Mouse (Mus musculus): ENCODE results near the gene Btbd6. TPM values are rescaled to one million over a fixed set of nuclear protein-coding genes. Genes with fewer than 3 reads are reported as not detected.

Gene Btbd6
- total RNA-seq (2021) = 10 to 100 TPM; 16.8 TPM
- long read RNA-seq, experiment 1, transcript Btbd6-202 (5 exons, 1,975 nt) = minor isoform, 5 of 25 reads
- long read RNA-seq, experiment 1, transcript Btbd6-204 (4 exons, 2,085 nt) = major isoform, 6 of 25 reads
- long read RNA-seq, experiment 1, partial matches to known transcripts = 0 of 25 reads
- long read RNA-seq, experiment 1, other reads (novel, unspliced or antisense) = 7 of 25 reads
- long read RNA-seq, experiment 2, transcript Btbd6-204 (4 exons, 2,085 nt) = major isoform, 9 of 20 reads
- long read RNA-seq, experiment 2, partial matches to known transcripts = 1 of 20 reads
- long read RNA-seq, experiment 2, other reads (novel, unspliced or antisense) = 1 of 20 reads

DNA sequence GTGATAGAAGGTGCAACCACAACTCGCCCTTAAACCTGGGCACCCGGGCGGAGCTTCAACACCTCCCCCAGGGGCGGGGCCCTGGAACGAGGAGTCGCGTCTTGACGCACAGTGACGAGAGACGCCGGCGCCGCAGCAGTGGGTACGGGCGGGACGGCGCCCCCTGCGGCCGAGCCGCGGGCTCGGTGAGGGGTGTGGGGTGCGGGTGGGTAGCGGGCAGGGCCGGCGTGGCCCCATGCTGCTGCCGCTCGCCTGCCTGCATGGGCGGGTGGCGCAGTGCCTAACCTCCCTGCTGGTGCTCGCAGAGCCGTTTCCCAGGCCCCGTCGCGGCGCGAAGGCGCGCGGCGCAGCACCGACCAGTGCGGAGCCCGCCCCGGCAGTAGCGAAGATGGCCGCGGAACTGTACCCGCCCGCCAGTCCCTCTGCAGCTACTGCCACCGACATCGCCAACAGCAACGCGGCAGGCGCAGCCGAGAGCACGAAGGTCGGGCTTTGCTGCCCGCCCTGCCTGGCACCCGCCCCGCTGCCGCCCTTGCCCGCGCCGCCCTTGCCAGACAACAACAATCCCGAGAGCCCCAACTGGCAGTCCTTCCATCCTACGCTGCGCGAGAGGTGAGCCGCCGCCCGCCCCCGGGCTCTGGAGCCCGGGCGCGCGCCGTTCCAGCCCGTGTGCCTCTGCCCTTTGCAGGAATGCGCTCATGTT lies at the start of gene Btbd6:
Gene Btbd6 (plus strand): TSS at position 112 of the 703 bp plus-strand sequence.
- peak; percentile 90 to 92 for DNase-seq
- intact Hi-C loops (cut with DNase I) = no loop called here

DNA sequence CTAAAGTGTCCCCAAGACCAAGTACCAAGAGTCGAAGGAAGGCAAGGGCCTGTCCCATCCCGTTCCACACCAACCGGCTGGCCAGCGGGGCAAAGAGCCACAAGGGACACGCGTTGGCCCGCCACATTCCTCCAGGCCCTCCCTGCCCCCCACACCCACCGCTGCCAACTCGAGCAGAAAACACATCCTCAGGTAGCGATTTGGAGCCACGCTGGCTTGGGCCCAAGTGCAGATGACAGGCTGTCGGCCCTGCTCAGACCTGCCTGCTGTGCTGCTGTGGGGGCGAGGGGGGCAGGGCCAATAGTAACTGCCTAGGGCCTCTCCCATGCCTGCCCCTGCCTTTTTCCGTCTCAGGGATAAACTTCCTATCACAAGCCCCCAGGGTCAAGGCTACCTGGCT lies 49.0 kb upstream of the Btbd6 start:
- intact Hi-C loops (cut with DNase I) = no loop called here
- DNase-seq = no peak

DNA sequence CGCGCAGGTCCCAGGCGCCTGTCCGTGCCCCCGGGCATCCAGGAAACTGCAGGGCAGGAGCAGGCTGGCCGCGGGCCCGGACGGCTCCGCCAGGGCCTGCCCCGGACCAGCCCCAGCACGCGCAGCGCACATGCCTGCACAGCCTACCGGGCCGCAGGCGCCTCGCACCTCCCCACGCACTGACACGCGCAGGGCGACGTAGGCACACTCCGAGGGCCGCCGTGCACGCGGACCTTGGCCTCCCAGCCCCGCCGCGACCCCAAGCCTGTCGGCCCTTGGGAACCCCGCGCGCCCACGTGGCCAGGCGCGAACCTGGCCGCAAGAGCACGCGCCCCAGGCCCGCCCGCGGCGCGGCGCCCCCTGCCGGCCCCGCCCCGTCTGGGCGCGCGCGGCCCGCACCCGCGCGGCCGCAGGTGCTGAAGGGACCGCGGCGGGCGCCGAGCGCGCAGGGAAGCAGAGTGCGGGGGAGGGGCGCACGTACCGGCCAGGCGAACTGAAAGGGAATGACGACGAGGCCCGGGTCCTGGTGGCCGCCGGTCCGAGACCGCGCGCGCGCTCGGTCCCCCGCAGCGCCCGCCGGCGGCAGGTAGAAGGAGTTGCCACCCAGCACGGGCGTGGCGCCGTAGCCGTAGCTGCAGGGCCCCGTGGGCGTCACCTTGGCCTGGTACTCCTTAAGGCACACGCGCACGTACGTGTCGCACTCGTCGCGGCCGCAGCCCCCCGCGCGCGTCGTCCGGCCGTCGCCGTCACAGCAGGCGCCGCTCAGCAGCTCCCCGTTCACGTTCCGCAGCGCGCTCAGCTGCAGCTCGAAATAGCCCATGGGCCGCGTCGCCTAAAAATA lies 47.7 kb upstream of the Btbd6 start:
- intact Hi-C loops (cut with DNase I) = no loop called here
- DNase-seq = peak; percentile 38 to 46

DNA sequence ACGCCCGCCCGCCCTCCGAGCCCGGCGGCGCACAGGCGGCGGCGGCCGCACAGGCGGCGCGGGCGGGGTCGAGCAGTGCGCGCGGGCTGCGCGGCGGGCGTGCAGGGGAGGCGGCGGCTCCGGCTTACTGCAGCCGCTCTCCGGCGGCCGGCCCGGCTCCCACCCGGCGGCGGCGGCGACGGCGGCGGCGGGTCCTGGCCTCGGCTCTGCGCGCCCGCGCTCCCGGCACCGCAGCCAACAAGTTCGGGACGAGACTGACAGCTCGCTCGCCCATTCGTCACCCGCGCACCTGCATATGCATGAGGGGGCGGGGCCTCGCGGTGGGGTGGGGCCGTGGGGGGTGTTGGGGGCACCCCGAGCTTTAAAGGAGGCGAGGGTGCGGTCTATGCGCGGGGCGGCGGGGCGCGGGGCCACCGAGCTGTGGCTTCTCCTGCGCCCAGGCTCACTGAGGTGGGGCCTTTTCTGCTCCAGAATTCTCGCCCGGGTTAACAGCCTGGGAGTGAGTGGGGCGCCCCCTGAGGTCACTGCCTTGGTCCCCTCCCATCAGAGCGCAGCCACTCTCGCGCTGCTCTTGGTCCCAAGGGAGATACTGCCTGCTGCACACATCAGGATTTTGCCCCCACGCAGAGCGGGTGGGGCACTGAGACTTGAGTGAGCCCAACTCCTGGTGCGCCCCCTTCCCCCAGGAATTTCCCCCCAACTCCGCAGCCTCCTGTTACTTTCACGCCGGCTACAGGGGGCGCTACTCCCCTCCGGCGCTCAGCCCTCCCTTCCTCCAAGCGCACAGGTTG lies 46.5 kb upstream of the Btbd6 start, which contains the start of gene Jag2:
Gene Jag2 (minus strand): TSS at position 215 of the 791 bp plus-strand sequence.
- intact Hi-C loops (cut with DNase I) = loop anchor here (2.0 kb wide), 1 partner anchor 53 kb away; no protein-coding TSS in a partner anchor
- DNase-seq = peak; percentile 72 to 77

DNA sequence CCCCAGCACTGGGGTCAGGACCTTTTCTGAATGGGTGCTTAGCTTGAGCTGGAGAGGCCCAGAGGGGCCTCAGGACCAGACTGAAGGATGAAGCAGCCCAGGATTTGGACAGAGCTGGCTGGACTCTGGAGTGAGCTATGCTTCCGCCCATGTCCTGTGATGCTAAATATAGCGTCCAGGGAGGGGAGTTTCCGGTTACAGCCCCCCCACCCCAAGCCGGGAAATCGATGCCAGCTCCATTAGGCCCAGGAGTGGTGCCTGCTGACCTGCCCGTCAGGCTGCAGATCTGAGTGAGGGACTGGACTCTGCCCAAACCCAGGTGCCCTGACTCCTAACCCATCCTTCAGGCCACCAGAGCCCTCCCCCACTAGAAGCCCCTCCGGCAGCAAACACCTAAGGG lies 43.6 kb upstream of the Btbd6 start:
- intact Hi-C loops (cut with DNase I) = no loop called here
- DNase-seq = no peak

DNA sequence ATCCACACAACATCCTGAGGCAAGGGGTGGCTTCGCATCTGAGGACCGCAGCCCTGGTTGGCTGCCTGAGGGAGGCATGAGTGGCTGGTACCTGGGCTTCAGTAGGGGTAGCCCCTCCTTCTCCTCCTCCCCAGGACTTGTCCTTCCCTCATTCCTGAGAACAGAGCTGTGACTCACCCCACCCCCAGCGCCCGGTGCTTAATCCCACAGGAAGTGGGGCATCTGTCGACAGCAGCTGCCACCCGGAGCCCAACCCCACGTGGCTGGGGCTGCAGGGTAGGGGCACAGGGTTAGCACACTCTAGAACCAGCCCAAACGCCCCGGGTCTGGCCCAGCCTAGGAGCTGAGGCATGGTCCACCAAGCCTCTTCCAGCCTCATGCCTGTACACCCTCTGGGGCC lies 38.4 kb upstream of the Btbd6 start:
- no peak for DNase-seq
- intact Hi-C loops (cut with DNase I) = no loop called here

DNA sequence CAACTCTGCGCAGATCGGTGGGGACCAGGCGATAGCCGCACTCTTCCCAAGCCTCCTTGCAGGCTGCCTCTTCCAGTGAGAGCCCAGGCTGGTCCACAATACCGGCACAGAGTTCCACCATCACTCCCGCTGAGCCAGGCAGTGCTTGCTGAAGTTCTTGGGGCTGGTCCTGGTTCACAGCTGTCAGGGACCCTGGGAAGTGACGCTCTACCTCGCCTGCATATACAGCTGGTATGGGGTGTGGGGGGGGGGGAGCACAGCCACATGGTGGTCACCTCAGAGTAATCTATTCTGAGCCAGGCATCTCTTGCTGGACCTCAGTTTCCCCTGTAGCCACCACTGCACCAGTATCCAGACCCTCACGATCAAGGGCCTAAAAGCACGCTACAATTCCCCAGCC lies 37.9 kb upstream of the Btbd6 start:
- intact Hi-C loops (cut with DNase I) = no loop called here
- DNase-seq = no peak

DNA sequence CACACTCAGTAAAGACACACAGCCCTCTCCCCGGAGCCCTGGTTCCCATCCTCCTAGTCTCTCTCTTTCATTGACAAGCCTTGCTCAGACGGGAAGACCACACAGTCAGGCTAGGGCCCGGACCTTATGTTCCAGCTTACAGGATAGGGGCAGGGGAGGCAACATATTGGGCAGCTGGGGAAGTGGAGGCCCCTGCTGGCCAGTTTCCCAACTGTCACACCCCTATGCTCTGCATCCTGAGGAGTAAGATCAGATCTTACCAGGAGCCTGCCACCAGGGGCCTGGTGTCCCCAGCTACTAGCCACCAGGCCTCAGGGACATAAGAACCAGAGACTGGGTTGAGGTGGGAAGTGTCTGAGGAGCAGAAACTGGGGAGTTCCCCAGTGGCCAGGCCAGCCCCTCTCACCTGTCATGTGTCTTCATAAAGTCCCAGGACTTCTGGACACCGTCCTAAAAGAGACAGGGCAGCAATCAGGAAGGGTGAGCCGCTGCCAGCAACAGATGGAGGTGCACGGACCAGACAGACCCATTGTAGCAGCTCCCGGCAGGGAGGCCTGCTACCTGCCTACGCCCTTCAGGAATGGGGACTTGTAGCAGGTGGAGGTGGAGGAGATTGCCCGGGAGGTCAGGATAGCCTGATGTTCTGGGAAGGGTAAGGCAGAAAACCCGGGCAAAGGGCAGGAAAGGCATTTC lies 37.3 kb upstream of the Btbd6 start:
- intact Hi-C loops (cut with DNase I) = no loop called here
- no peak for DNase-seq

DNA sequence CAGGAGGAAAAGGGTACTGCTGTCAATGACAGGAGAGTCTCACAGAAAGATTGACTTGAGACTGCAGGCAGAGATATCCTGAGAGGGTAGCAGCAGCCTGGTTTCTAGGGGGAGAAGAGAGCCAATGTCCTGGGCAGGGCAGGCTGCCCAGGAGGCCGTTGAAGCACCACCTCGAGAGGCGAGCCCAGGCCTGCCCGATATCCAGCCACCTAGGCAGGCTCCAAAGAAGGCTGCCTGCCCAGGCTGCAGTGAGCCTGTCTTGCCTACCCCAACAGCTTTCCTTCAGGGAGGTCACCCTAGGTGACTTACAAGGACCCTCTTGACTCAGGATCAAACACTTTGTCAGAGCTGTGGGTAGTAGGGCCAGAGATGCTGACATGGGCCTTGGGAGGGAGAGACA lies 36.0 kb upstream of the Btbd6 start:
- DNase-seq = no peak
- intact Hi-C loops (cut with DNase I) = no loop called here

DNA sequence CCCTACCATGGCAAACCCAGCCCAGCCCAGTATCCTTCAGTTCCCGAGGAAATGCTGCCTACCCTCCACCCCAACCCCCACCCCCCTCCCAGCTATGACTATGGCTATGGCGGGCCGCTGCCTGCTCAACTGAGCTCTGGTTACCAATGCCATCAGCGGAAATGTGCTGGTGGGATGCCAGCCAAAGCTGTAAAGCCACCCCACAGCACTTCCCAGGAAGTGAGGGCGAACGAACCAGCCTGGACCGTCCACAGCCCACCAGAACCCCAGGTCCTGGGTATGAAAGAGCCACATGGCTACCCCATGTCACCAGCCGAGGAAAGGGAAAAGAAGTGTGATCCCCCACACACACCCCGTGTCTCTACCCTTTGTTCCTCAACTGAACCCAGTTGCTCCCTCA lies 35.6 kb upstream of the Btbd6 start:
- DNase-seq = no peak
- intact Hi-C loops (cut with DNase I) = no loop called here

DNA sequence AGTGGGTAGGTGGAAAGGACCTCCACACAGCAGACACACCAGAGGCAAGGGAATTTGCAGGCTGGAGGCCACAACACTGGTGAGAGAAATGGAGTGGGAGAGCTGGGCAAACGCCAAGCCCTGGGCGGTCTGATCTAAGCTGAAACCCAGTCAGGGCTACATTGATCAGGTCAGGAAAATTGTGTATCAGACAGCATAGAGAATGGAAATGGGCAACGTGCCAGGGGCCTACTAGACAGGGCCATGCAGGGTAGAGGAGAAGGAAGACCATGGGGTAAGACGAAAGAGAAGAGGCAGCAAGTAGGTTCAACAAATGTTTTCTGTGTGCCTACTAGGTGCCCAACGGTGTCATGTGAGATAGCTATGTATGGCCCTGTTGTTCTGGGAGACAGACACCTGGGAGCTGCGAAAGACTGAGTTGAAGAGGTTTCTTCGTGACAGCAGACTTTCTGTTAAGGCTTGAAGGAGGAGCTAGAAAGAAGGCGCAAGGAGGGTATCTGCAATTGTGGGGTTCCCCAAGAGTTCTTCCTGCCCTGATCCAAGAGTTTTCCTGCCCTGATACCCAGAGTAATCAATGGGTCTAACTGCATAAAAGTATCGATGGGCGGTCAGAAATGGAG lies 35.0 kb upstream of the Btbd6 start:
- intact Hi-C loops (cut with DNase I) = no loop called here
- DNase-seq = peak in 1 of 2 experiments; percentile 33

DNA sequence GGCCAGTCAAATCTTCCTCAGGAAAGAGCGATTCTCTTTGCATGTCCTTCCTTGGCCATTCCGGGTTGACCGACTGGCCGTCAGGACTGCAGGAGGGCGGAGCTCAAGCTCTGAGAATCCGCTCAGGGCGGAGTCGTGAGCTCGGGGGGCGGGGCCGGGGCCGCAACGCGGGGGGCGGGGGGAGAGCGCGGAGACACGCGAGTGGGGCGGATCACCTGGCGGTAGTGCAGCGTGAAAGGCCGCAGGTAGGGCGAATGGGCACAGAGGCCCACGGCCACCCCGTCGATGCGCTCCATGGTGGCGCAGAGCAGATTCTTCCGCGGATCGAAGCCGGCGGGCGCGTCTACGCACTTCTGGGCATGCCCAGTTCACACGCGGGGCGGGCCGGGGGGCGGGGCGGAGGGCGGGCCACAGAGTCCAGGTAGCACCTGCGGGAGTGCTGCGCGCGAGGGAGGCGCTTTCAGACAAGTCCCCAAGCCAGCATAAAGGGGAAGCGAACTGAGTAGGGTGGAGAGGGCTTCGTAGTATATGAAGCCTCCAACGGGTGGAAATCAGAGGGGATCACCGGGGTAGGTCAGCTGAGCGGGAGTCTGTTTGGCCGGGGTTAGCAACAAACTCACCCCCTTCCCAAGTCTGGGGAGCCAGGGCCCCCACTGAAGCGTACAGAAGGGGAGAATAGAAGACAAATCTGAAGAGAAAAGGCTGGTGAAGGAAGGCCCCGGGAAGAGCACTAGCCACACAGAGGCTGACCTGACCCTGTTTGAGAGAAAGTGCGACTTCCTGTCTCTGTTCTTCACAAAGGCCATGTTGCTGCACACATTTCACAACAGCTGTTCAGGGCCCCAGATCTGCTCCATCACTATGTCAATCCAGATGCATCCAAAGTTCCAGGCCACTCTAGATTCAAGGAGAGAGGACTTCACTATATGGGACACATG lies 34.2 kb upstream of the Btbd6 start, which contains the start of gene Nudt14:
Gene Nudt14 (minus strand): TSS at position 349 of the 938 bp plus-strand sequence.
- DNase-seq = peak; percentile 79
- intact Hi-C loops (cut with DNase I) = no loop called here

DNA sequence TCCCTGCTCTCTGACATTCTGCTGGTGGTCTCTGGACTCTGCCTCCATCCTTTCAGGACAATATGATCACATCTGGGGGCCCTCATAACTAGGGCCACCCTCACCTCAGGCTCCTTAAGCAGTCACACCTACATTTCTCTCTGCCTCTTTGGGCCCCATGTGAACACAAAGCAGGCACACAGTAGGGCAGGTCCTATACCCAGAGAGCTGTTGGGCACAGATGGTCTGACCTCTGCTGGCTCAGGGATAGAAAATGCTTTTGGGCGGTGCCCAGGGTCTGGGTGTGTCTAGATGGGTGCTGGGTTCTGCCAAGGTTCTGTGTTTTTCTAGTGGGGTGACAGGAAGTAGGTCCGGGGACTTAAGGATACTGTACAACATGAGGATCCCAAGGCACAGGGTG lies 32.6 kb upstream of the Btbd6 start:
- intact Hi-C loops (cut with DNase I) = no loop called here
- DNase-seq = no peak

DNA sequence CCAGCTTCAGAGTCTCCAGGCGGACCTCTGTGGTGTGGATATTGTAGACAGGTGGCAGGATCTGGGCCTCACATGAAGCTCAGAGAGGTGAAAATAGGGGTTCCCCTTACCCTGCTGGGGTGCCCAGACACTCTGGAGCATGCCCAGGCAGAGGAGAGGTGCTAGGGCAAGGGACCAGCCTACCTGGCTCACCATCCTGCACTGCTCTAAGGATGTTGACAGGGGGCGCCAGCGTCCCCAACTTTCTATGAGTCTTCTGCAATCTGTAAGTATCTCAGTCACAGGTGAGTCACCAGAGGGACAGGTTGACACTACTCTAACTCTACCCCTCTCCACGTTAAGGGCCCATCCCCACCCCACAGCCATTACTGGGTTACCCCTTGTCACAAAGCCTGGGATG lies 29.0 kb upstream of the Btbd6 start:
- intact Hi-C loops (cut with DNase I) = no loop called here

DNA sequence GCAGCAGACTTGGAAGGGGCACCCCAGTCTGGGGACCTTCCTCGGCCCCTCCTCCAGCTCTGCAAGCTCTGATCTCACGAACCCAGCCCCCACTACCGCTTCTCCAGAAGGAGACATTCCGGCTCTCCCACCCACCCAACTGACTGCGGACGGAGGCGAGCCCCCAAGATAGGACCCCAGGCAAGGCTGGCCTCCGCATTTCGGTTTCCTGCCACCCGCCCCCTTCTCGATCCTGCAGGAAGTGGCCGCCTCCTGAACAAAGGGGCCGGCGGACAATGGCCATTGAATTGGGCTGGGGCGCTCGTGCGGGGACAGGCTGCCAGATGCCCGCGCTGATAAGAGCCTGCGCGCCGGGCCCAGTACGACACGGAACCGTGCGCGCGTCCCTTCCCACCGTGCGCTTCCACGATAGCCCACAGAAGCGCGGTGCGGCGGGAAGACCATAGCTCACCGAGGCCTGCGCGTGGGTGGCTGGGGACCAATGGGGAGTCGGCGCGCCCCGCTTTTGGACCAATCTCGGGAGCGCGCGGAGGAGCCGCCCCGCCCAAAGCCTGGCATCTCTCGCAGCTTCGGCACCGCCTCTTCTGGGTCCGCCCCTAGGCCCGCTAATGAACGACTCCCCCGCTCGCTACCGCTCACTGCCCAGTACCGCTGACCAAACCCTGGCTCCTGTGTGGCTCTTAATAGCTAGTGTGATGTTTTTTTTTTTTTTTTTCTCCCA lies 26.1 kb upstream of the Btbd6 start:
- peak; percentile 87 to 88 for DNase-seq
- intact Hi-C loops (cut with DNase I) = no loop called here

More for the DNA sequence above, 29.0 kb upstream of the Btbd6 start:
- DNase-seq = no peak

DNA sequence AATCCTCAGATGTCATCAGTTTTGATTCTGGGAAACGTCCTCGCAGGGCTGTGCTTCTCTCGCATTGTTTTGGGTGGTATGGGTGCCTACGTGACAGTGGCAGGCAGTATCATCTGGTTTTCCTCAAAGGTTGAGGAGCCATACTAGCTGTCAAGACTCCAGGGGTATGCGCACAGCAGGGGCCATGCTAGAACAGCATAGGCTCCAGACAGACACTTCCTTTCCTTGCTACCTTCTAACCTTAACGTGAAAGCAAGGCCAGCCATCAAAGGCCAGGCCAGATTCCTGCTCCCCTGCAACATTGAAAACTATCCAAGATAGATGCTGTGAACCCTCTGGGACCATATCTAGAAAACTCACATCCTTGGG lies 25.5 kb upstream of the Btbd6 start:
- no peak for DNase-seq
- intact Hi-C loops (cut with DNase I) = no loop called here

DNA sequence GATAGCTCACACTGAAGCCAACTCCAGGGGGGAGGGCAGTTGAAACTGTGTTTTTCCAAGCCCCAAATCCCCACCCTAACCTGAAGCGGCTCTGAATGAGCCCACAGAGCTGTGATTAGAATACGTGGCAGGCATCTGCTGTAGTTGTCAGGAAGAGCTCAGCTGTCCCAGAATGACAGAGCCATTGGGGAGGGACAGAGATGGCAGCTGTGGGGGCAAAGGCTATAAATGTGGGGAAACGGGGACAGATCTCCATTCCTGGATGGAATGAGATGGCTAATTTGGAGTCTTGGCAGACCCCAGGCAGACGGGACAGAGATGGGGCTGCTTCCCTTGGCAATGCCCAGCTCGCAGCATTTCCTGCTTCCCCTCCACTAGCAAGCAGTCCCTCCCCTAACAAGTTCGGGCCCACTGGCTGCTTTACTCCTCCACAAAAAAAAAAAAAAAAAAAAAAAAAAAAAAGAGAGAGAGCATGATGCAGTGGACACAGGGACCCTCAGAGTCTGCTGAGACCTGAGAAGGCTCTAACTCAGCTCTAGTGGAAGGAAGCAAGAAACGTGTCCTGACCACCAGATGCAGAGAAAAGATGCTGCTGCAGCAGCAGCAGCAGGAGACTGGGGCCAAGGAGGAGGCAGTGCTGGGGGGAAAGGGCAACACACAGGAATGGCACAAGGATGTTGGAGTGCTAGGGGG lies 25.0 kb upstream of the Btbd6 start:
- intact Hi-C loops (cut with DNase I) = no loop called here
- no peak for DNase-seq

Data from heart, postnatal 14 days (tissue).